Mouse (Mus musculus) monocyte, adult 59 days (primary cell): ENCODE measurements around the gene Yap1. TPM values are rescaled to one million over a fixed set of nuclear protein-coding genes. Genes with fewer than 3 reads are reported as not detected.

Experiments used
- total RNA-seq, 2 experiments: library from RNA; stranded (reverse); gene quantifications; one replicate each; pipeline ENCODE4 v1.2.4; 2023

Yap1 gene
- total RNA-seq, result under 1 TPM in 1 of 2 experiments, not detected in 1; 0.15 TPM

GRCm38 (mm10) chr9:8004370-8004991, at the start of gene Yap1:
Gene Yap1 (minus strand): TSS chr9:8004596.

GRCm38 (mm10) chr9:8042338-8043043, 38.1 kb upstream of the Yap1 start, which contains the start of gene Cfap300:
Gene Cfap300 (minus strand): TSS chr9:8042823.

Other genes starting within 250 kb of the Yap1 start
- gene Tmem123, start 240.6 kb downstream of the Yap1 start, total RNA-seq, result 10 to 100 TPM; 85.0 to 87.4 TPM
- 10 to 100 TPM; 50.1 to 60.8 TPM for gene Birc2, start 167.5 kb downstream of the Yap1 start, total RNA-seq
- gene Birc3, start 131.4 kb downstream of the Yap1 start, total RNA-seq, result 100 to 1,000 TPM; 395 to 461 TPM
- not detected for gene Cfap300, start 38.2 kb upstream of the Yap1 start, total RNA-seq
- not detected for gene Cep126, start 129.7 kb upstream of the Yap1 start, total RNA-seq